Mouse (Mus musculus): ENCODE data around the gene Exoc4. TPM values are rescaled to one million over a fixed set of nuclear protein-coding genes. Genes with fewer than 3 reads are reported as not detected.

The Exoc4 gene
- polyA plus RNA-seq, 1 experiment from 2014 or later, result 40.2 TPM

DNA sequence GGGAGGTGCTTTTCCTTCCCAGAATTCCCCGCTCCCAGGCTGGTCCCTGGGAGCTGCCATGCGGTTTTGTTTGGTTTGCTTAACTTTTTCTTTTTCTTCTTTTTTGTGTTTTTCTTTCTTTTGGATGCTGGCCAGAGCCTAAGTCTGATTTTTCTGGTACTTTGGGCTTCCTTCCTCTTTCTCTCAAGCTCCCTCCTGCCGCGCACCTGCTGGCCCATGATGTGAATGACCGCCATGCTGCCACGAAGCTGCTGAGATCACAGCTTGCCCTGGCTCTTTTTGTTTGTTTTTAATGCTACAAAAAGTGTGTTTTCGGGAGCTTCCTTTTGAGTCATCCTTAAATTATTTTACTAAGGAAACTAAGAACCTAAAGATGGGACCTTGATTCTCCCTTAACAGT lies 751.8 kb downstream of the Exoc4 start:
- no peaks in the 10 kb centered on the region for H3K9me3 ChIP-seq (ENCODE audit: control insufficient read depth, low read depth, low read length)
- H3K36me3 ChIP-seq (ENCODE audit: control insufficient read depth, insufficient read depth, low read length), result no peaks in the 10 kb centered on the region
- WGBS, result 90% methylated on average over 7 of the region's 7 CpGs

GRCm38 (mm10) chr6:34003033-34003432 lies 754.1 kb downstream of the Exoc4 start:
- no peak overlapping the region for H3K4me2 ChIP-seq (replicated peaks; ENCODE audit: low read depth, low read length)
- no peak overlapping the region for H3K9ac ChIP-seq (replicated peaks; ENCODE audit: low read depth, low read length)
- no peak overlapping the region for H3K4me3 ChIP-seq (ENCODE audit: low read depth, low read length)
- ATAC-seq (ENCODE audit: insufficient number of reproducible peaks, insufficient read depth, low FRiP score, low read depth), result no peak
- H3K27ac ChIP-seq (ENCODE audit: low read length), result no peak overlapping the region
- H3K9me3 ChIP-seq (ENCODE audit: control insufficient read depth, low read depth, low read length), result no peaks in the 10 kb centered on the region
- H3K36me3 ChIP-seq (ENCODE audit: control insufficient read depth, insufficient read depth, low read length), result no peaks in the 10 kb centered on the region
- no peaks in the 10 kb centered on the region for H3K27me3 ChIP-seq (ENCODE audit: control insufficient read depth, insufficient read depth, low read length)
- WGBS, result 40% methylated on average over 1 of the region's 1 CpGs
- no peaks in the 10 kb centered on the region for H3K4me1 ChIP-seq (ENCODE audit: control insufficient read depth, insufficient read depth, low read length)

More for the DNA sequence above, 751.8 kb downstream of the Exoc4 start:
- Histone ChIP-seq H3K4me1 (ENCODE audit: control insufficient read depth, insufficient read depth, low read length) (no peaks in the 10 kb centered on the region), H3K9ac (replicated peaks; ENCODE audit: low read depth, low read length) (no peak overlapping the region), H3K27me3 (ENCODE audit: control insufficient read depth, insufficient read depth, low read length) (no peaks in the 10 kb centered on the region), H3K27ac (ENCODE audit: low read length) (no peak overlapping the region), H3K4me2 (replicated peaks; ENCODE audit: low read depth, low read length) (no peak overlapping the region), H3K4me3 (ENCODE audit: low read depth, low read length) (no peak overlapping the region)
- ATAC-seq (ENCODE audit: insufficient number of reproducible peaks, insufficient read depth, low FRiP score, low read depth), result no peak

GRCm38 (mm10) chr6:34013469-34013868 lies 764.6 kb downstream of the Exoc4 start:
- Histone ChIP-seq H3K9me3 (ENCODE audit: control insufficient read depth, low read depth, low read length) (no peaks in the 10 kb centered on the region), H3K36me3 (ENCODE audit: control insufficient read depth, insufficient read depth, low read length) (no peaks in the 10 kb centered on the region), H3K9ac (replicated peaks; ENCODE audit: low read depth, low read length) (no peak overlapping the region), H3K27me3 (ENCODE audit: control insufficient read depth, insufficient read depth, low read length) (no peaks in the 10 kb centered on the region), H3K4me2 (replicated peaks; ENCODE audit: low read depth, low read length) (no peak overlapping the region), H3K27ac (ENCODE audit: low read length) (no peak overlapping the region), H3K4me3 (ENCODE audit: low read depth, low read length) (no peak overlapping the region), H3K4me1 (ENCODE audit: control insufficient read depth, insufficient read depth, low read length) (no peaks in the 10 kb centered on the region)
- 76% methylated on average over 6 of the region's 6 CpGs for WGBS
- ATAC-seq (ENCODE audit: insufficient number of reproducible peaks, insufficient read depth, low FRiP score, low read depth), result no peak

Other genes starting within 250 kb of the Exoc4 start
- gene Chchd3, start 188.8 kb upstream of the Exoc4 start, polyA plus RNA-seq (2014; fragmentation: Nextera tagmentation; extraction: Ambion mirVana), result 96.4 and 106 TPM in 2 replicates